Mouse (Mus musculus) neural tube, embryonic 10.5 days (tissue): ENCODE data around the gene Kdm5c.
"Not testable (repeated sequence)": the region's sequence is repeated elsewhere in the genome, so short reads cannot be mapped to it uniquely, and the experiment has no call there.

Experiments
- DNase-seq: peaks from one replicate; pipeline ENCODE4 v3.0.0-alpha.2; 2017; ENCODE audit warnings: low spot score; ENCODE audit errors: extremely low spot score

Kdm5c gene

GRCm38 (mm10) chrX:152287026-152287425, 54.2 kb downstream of the Kdm5c start:
- DNase-seq: not testable (repeated sequence)

GRCm38 (mm10) chrX:152306224-152306623, 73.4 kb downstream of the Kdm5c start:
- no peak for DNase-seq

GRCm38 (mm10) chrX:152307371-152307770, 74.6 kb downstream of the Kdm5c start:
- no peak for DNase-seq

GRCm38 (mm10) chrX:152307942-152308341, 75.1 kb downstream of the Kdm5c start:
- no peak for DNase-seq

GRCm38 (mm10) chrX:152320535-152320934, 87.7 kb downstream of the Kdm5c start:
- DNase-seq: no peak

GRCm38 (mm10) chrX:152322776-152323175, 90.0 kb downstream of the Kdm5c start:
- no peak for DNase-seq

GRCm38 (mm10) chrX:152323584-152323983, 90.8 kb downstream of the Kdm5c start:
- DNase-seq: no peak
